Mouse (Mus musculus): ENCODE data around the gene Ntrk3.

DNA sequence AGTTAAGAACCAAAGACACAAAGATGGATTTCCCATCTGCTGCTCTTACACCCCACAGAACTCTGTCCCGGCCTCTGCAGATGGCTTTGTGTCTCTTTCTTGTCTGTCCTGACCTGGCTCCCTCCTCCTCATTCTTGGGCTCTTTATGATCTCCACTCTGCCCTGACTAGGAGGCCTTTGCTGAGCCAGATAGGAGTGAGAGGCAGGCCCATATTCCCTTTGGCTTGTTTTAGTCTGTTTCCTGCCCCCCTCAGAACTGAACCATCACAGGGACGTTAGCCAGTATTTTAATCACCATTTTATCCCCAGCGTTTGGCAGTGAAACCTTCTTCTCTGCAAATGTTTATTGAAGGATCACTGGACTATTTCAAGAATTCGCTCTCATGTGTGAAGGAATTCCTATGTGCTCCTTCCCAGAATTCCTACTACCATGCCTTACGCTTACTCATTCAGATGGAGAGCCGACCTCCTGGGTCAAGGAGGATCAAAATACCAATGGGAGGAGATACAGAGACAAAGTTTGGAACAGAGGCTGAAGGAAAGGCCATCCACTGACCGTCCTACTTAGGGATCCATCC is 31.4 kb upstream of the Ntrk3 start:
- TF ChIP-seq CTCF (conservative IDR thresholded peaks at IDR 0.05; ENCODE audit: insufficient read depth, insufficient read length, low read depth, low read length) (no peak), POLR2A (IDR thresholded peaks at IDR 0.05; ENCODE audit: low read depth, low read length) (no peak)
